Mouse (Mus musculus): ENCODE measurements at regions not wholly inside any gene's neighbourhood (a gene's known extent, or its start where the extent isn't known, plus 50 kb on each side); places are given as distances from the start of the nearest gene placed in this dataset.

DNA sequence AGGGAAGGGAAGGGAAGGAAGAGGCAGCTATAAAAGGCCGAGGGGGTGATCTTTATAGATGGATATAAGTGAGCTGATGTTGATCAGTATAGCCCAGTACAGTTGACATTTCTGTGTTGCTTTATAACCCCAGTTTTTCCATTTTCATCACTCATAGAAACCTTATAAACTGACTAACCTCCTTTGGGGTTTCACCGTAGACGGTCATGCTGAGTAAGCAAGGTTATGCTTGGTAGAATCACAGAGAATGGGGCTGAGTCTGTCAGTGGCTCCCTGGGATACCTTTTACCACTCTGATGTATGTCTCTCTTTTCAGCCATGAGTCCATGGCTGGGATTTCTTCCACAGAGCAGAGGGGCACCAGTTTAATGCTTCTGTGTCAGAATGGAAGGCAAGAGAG lies 345.9 kb upstream of the Lrrc3b start:
- TF ChIP-seq CTCF (IDR thresholded peaks at IDR 0.05; ENCODE audit: low read depth) = no peak
- TF ChIP-seq EP300 (IDR thresholded peaks at IDR 0.05; ENCODE audit: low read depth) = no peak

Data from liver, embryonic 14.5 days (tissue).